Mouse (Mus musculus): Measurements from ENCODE around the gene Ascc3. TPM values are rescaled to one million over a fixed set of nuclear protein-coding genes. Genes with fewer than 3 reads are reported as not detected.
A peak's percentile ranks its signal among the peaks of the same experiment; 100 is the strongest.

The Ascc3 gene
- polyA plus RNA-seq, 1 experiment from 2014 or later: 17.8 TPM

- no peak overlapping the region for H3K4me2 ChIP-seq (ENCODE audit: low read depth, low read length)
- H3K27me3 ChIP-seq (ENCODE audit: control insufficient read depth, insufficient read depth, low read length): no peaks in the 10 kb centered on the region
- H3K4me1 ChIP-seq (ENCODE audit: control insufficient read depth, insufficient read depth, low read length): no peaks in the 10 kb centered on the region
- no peaks in the 10 kb centered on the region for H3K9me3 ChIP-seq (replicated peaks; ENCODE audit: control insufficient read depth, low read length)
- H3K27ac ChIP-seq (replicated peaks; ENCODE audit: low read depth, low read length): no peak overlapping the region
- H3K36me3 ChIP-seq (replicated peaks; ENCODE audit: control insufficient read depth, insufficient read depth, low read depth, low read length): no peaks in the 10 kb centered on the region
- DNase-seq (ENCODE audit: low spot score) (peak; percentile 7), ATAC-seq (replicated peaks; ENCODE audit: insufficient number of reproducible peaks, low FRiP score, low TSS enrichment, low read depth) (no peak)
- 65% methylated on average over 7 of the region's 7 CpGs for WGBS
- no peak overlapping the region for H3K4me3 ChIP-seq (ENCODE audit: low read depth, low read length)
- no peak overlapping the region for H3K9ac ChIP-seq (replicated peaks; ENCODE audit: low read length)
These were observed 171.2 kb downstream of the Ascc3 start for GRCm38 (mm10) chr10:50763457-50764310.

- WGBS: 63% methylated on average over 2 of the region's 2 CpGs
- H3K27me3 ChIP-seq (ENCODE audit: control insufficient read depth, insufficient read depth, low read length): no peaks in the 10 kb centered on the region
- no peak overlapping the region for H3K27ac ChIP-seq (replicated peaks; ENCODE audit: low read depth, low read length)
- no peaks in the 10 kb centered on the region for H3K9me3 ChIP-seq (replicated peaks; ENCODE audit: control insufficient read depth, low read length)
- no peak for DNase-seq (ENCODE audit: low spot score)
- H3K4me3 ChIP-seq (ENCODE audit: low read depth, low read length): no peak overlapping the region
- no peaks in the 10 kb centered on the region for H3K36me3 ChIP-seq (replicated peaks; ENCODE audit: control insufficient read depth, insufficient read depth, low read depth, low read length)
- H3K9ac ChIP-seq (replicated peaks; ENCODE audit: low read length): no peak overlapping the region
- no peak for ATAC-seq (replicated peaks; ENCODE audit: insufficient number of reproducible peaks, low FRiP score, low TSS enrichment, low read depth)
- no peaks in the 10 kb centered on the region for H3K4me1 ChIP-seq (ENCODE audit: control insufficient read depth, insufficient read depth, low read length)
- no peak overlapping the region for H3K4me2 ChIP-seq (ENCODE audit: low read depth, low read length)
These were observed 180.3 kb downstream of the Ascc3 start for GRCm38 (mm10) chr10:50772811-50773210.

- H3K4me2 ChIP-seq (ENCODE audit: low read depth, low read length): no peak overlapping the region
- H3K9me3 ChIP-seq (replicated peaks; ENCODE audit: control insufficient read depth, low read length): no peaks in the 10 kb centered on the region
- H3K27me3 ChIP-seq (ENCODE audit: control insufficient read depth, insufficient read depth, low read length): no peaks in the 10 kb centered on the region
- DNase-seq (ENCODE audit: low spot score) (no peak), ATAC-seq (replicated peaks; ENCODE audit: insufficient number of reproducible peaks, low FRiP score, low TSS enrichment, low read depth) (no peak)
- no peak overlapping the region for H3K9ac ChIP-seq (replicated peaks; ENCODE audit: low read length)
- no peak overlapping the region for H3K4me3 ChIP-seq (ENCODE audit: low read depth, low read length)
- no peak overlapping the region for H3K27ac ChIP-seq (replicated peaks; ENCODE audit: low read depth, low read length)
- H3K4me1 ChIP-seq (ENCODE audit: control insufficient read depth, insufficient read depth, low read length): no peaks in the 10 kb centered on the region
- WGBS: 87% methylated on average over 2 of the region's 2 CpGs
- H3K36me3 ChIP-seq (replicated peaks; ENCODE audit: control insufficient read depth, insufficient read depth, low read depth, low read length): no peaks in the 10 kb centered on the region
These were observed 181.4 kb downstream of the Ascc3 start for GRCm38 (mm10) chr10:50773846-50774245.

DNA sequence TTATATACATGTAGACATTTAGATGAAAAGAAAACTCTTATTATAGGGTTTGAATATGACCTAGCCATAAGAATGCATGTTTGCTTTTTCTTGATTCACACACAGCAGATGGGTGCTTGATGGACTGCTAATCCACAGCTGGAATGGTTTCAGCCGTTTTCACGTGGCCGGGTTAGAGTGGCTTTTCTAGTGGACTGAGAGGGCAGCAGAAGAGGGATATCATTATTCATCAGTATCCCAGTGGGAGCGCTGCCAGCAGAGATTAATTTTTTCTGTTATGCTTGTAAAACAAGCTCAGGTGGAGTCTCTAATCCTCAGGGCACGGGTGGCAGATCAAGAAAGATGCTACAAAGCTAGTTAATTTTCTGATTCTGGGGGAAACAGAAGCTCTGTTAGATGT lies 200.4 kb downstream of the Ascc3 start:
- Histone ChIP-seq H3K4me1 (ENCODE audit: control insufficient read depth, insufficient read depth, low read length) (no peaks in the 10 kb centered on the region), H3K36me3 (replicated peaks; ENCODE audit: control insufficient read depth, insufficient read depth, low read depth, low read length) (no peaks in the 10 kb centered on the region; the same call in 1 of the 2 replicates), H3K4me3 (ENCODE audit: low read depth, low read length) (no peak overlapping the region), H3K27ac (replicated peaks; ENCODE audit: low read depth, low read length) (no peak overlapping the region), H3K9ac (replicated peaks; ENCODE audit: low read length) (no peak overlapping the region), H3K4me2 (ENCODE audit: low read depth, low read length) (no peak overlapping the region), H3K9me3 (replicated peaks; ENCODE audit: control insufficient read depth, low read length) (no peaks in the 10 kb centered on the region), H3K27me3 (ENCODE audit: control insufficient read depth, insufficient read depth, low read length) (no peaks in the 10 kb centered on the region)
- DNase-seq (ENCODE audit: low spot score): no peak
- no peak for ATAC-seq (replicated peaks; ENCODE audit: insufficient number of reproducible peaks, low FRiP score, low TSS enrichment, low read depth)
- WGBS: 54% methylated on average over 5 of the region's 5 CpGs

DNA sequence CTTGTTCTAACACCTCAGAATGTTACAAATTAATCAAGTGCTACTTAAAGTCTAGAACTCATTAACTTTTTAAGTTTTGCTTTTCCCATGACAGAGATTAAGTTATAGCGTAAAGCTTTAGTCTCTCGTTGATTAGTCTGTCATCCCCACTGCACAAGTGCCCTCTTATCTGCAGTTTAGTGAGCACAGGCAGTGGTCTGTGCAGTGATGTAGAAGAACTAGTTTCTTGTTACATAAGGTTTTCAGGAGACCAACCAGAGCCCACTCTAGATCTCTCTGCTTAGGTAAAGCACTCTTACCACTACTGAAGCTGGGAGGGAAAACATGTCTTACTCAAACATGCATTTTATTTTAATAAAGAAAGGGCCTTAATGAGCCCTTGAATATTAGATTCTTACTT lies 209.1 kb downstream of the Ascc3 start:
- Histone ChIP-seq H3K4me3 (ENCODE audit: low read depth, low read length) (no peak overlapping the region), H3K4me2 (ENCODE audit: low read depth, low read length) (no peak overlapping the region), H3K9ac (replicated peaks; ENCODE audit: low read length) (no peak overlapping the region), H3K27me3 (ENCODE audit: control insufficient read depth, insufficient read depth, low read length) (no peaks in the 10 kb centered on the region), H3K9me3 (replicated peaks; ENCODE audit: control insufficient read depth, low read length) (no peaks in the 10 kb centered on the region), H3K4me1 (ENCODE audit: control insufficient read depth, insufficient read depth, low read length) (no peaks in the 10 kb centered on the region), H3K27ac (replicated peaks; ENCODE audit: low read depth, low read length) (no peak overlapping the region), H3K36me3 (replicated peaks; ENCODE audit: control insufficient read depth, insufficient read depth, low read depth, low read length) (no peaks in the 10 kb centered on the region)
- DNase-seq (ENCODE audit: low spot score) (no peak), ATAC-seq (replicated peaks; ENCODE audit: insufficient number of reproducible peaks, low FRiP score, low TSS enrichment, low read depth) (no peak)
- WGBS: 61% methylated on average over 2 of the region's 2 CpGs

- WGBS: 64% methylated on average over 2 of the region's 2 CpGs
- H3K9me3 ChIP-seq (replicated peaks; ENCODE audit: control insufficient read depth, low read length): no peaks in the 10 kb centered on the region
- no peak for ATAC-seq (replicated peaks; ENCODE audit: insufficient number of reproducible peaks, low FRiP score, low TSS enrichment, low read depth)
These were observed 209.9 kb downstream of the Ascc3 start for GRCm38 (mm10) chr10:50802380-50802779.

DNA sequence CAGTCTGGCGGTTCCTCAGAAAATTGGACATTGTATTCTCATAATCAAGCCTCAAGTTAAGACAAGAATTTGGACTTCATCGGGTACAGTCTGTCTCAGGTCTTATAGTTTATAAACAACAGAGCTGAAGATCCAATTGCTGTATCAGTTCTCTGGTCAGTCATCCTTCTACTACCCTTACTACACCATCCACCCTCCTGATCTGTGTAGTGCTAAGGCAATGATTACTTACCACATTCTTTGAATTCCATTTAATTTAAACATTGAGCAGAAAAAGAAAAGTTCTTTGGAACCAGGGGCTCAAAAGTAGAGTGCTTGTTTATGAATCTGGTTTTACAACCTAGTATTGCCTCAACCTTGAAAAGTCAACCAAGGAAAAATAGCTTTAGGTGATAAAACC lies 213.7 kb downstream of the Ascc3 start:
- no peak for ATAC-seq (replicated peaks; ENCODE audit: insufficient number of reproducible peaks, low FRiP score, low TSS enrichment, low read depth)
- Histone ChIP-seq H3K4me1 (ENCODE audit: control insufficient read depth, insufficient read depth, low read length) (no peaks in the 10 kb centered on the region), H3K36me3 (replicated peaks; ENCODE audit: control insufficient read depth, insufficient read depth, low read depth, low read length) (no peaks in the 10 kb centered on the region), H3K27ac (replicated peaks; ENCODE audit: low read depth, low read length) (no peak overlapping the region), H3K9me3 (replicated peaks; ENCODE audit: control insufficient read depth, low read length) (no peaks in the 10 kb centered on the region), H3K27me3 (ENCODE audit: control insufficient read depth, insufficient read depth, low read length) (no peaks in the 10 kb centered on the region), H3K4me2 (ENCODE audit: low read depth, low read length) (no peak overlapping the region), H3K4me3 (ENCODE audit: low read depth, low read length) (no peak overlapping the region), H3K9ac (replicated peaks; ENCODE audit: low read length) (no peak overlapping the region)
- WGBS: 89% methylated on average over 2 of the region's 2 CpGs
- DNase-seq (ENCODE audit: low spot score): no peak

More at GRCm38 (mm10) chr10:50802380-50802779, 209.9 kb downstream of the Ascc3 start:
- Histone ChIP-seq H3K27ac (replicated peaks; ENCODE audit: low read depth, low read length) (no peak overlapping the region), H3K4me3 (ENCODE audit: low read depth, low read length) (no peak overlapping the region), H3K4me1 (ENCODE audit: control insufficient read depth, insufficient read depth, low read length) (no peaks in the 10 kb centered on the region), H3K27me3 (ENCODE audit: control insufficient read depth, insufficient read depth, low read length) (no peaks in the 10 kb centered on the region), H3K9ac (replicated peaks; ENCODE audit: low read length) (no peak overlapping the region), H3K36me3 (replicated peaks; ENCODE audit: control insufficient read depth, insufficient read depth, low read depth, low read length) (no peaks in the 10 kb centered on the region), H3K4me2 (ENCODE audit: low read depth, low read length) (no peak overlapping the region)
- no peak for DNase-seq (ENCODE audit: low spot score)

- ATAC-seq (replicated peaks; ENCODE audit: insufficient number of reproducible peaks, low FRiP score, low TSS enrichment, low read depth): no peak
- WGBS: 88% methylated on average over 1 of the region's 1 CpGs
These were observed 229.9 kb downstream of the Ascc3 start for GRCm38 (mm10) chr10:50822363-50822762.

More at GRCm38 (mm10) chr10:50822363-50822762, 229.9 kb downstream of the Ascc3 start:
- Histone ChIP-seq H3K27ac (replicated peaks; ENCODE audit: low read depth, low read length) (no peak overlapping the region), H3K4me2 (ENCODE audit: low read depth, low read length) (no peak overlapping the region), H3K36me3 (replicated peaks; ENCODE audit: control insufficient read depth, insufficient read depth, low read depth, low read length) (no peaks in the 10 kb centered on the region), H3K27me3 (ENCODE audit: control insufficient read depth, insufficient read depth, low read length) (no peaks in the 10 kb centered on the region), H3K9ac (replicated peaks; ENCODE audit: low read length) (no peak overlapping the region), H3K4me1 (ENCODE audit: control insufficient read depth, insufficient read depth, low read length) (no peaks in the 10 kb centered on the region), H3K9me3 (replicated peaks; ENCODE audit: control insufficient read depth, low read length) (no peaks in the 10 kb centered on the region), H3K4me3 (ENCODE audit: low read depth, low read length) (no peak overlapping the region)
- DNase-seq (ENCODE audit: low spot score): no peak
